Mouse (Mus musculus) MEL (cell line): ENCODE measurements around the gene Hsd11b2.

Experiments used
- CHD1 ChIP-seq: IDR thresholded peaks from 2 replicates; pipeline ENCODE4 v1.6.1; 2012; ENCODE audit warnings: low read depth, mild to moderate bottlenecking, inconsistent platforms, low read length, improper control_type of control experiment
- CTCF ChIP-seq, 3 experiments: IDR thresholded peaks in 2 of 3; conservative IDR thresholded peaks in 1 of 3; 2 replicates each; pipeline ENCODE4 v1.5.1; 2011 to 2012; ENCODE audit warnings: low read length in 3 of 3, low read depth in 2 of 3, mild to moderate bottlenecking in 2 of 3, improper control_type of control experiment in 1 of 3, inconsistent platforms in 1 of 3, mixed read lengths in 1 of 3, moderate library complexity in 1 of 3; ENCODE audit not compliant: control insufficient read depth in 1 of 3, insufficient read depth in 1 of 3, poor library complexity in 1 of 3, severe bottlenecking in 1 of 3
- KAT2A ChIP-seq: conservative IDR thresholded peaks from 2 replicates; pipeline ENCODE4 v1.6.1; 2012; ENCODE audit warnings: low read depth, low read length, improper control_type of control experiment, inconsistent platforms
- MAFK ChIP-seq: IDR thresholded peaks from 2 replicates; pipeline ENCODE4 v1.6.1; 2011; ENCODE audit warnings: low read depth, mild to moderate bottlenecking, low read length, improper control_type of control experiment, borderline replicate concordance
- POLR2A ChIP-seq, 2 experiments: IDR thresholded peaks; 2 replicates each; pipeline ENCODE4 v1.6.1; 2011 to 2012; ENCODE audit warnings: low read length in 2 of 2, mild to moderate bottlenecking in 2 of 2, control low read depth in 1 of 2, improper control_type of control experiment in 1 of 2, low read depth in 1 of 2, moderate library complexity in 1 of 2; ENCODE audit not compliant: control insufficient read depth in 1 of 2, insufficient read depth in 1 of 2, poor library complexity in 1 of 2
- RCOR1 ChIP-seq: IDR thresholded peaks from 2 replicates; pipeline ENCODE4 v1.6.1; 2012; ENCODE audit warnings: low read depth, mild to moderate bottlenecking, inconsistent platforms, low read length, improper control_type of control experiment
- SIN3A ChIP-seq: IDR thresholded peaks from 2 replicates; pipeline ENCODE4 v1.6.1; 2012; ENCODE audit warnings: low read length, improper control_type of control experiment, inconsistent platforms
- USF1 ChIP-seq: IDR thresholded peaks from 2 replicates; pipeline ENCODE4 v1.6.1; 2014; ENCODE audit warnings: low read depth, mild to moderate bottlenecking, inconsistent platforms, low read length, improper control_type of control experiment, moderate library complexity

DNA sequence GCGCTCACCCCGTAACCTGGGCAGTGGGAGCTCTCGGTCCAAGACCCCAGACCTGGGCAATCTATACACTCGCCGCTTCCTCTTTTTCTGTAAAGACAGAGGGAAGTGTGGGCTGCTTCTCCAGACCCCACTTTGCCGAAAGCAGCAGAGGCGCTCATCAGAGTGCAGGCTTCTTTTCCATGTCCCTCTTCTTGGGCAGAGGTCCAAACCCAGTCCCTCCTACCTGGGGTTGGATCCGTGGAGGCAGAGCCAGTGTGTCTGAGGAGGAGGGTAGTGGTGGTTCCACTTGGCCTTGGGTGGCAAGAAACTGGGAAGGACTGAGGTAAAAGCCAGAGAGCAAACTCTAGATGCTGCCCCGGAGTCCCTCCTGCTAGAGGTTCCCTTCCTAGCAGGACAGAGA lies 45.6 kb upstream of the Hsd11b2 start:
- no peak for TF ChIP-seq CHD1
- TF ChIP-seq KAT2A = no peak
- TF ChIP-seq CTCF (IDR thresholded peaks at IDR 0.05 in 2 of 3, conservative IDR thresholded peaks at IDR 0.05 in 1 of 3; ENCODE audit: control insufficient read depth in 1 of 3, insufficient read depth in 1 of 3, low read depth in 2 of 3, low read length in 3 of 3, poor library complexity in 1 of 3, severe bottlenecking in 1 of 3) = no peak
- TF ChIP-seq SIN3A = no peak
- TF ChIP-seq USF1 = no peak
- no peak for TF ChIP-seq POLR2A (IDR thresholded peaks at IDR 0.05; ENCODE audit: control insufficient read depth in 1 of 2, insufficient read depth in 1 of 2, low read depth in 1 of 2, low read length in 2 of 2, poor library complexity in 1 of 2)
- TF ChIP-seq MAFK = no peak
- TF ChIP-seq RCOR1 = no peak
